Mouse (Mus musculus) gastrocnemius, postnatal 10 days (tissue): ENCODE results near the gene Itpkc. TPM values are rescaled to one million over a fixed set of nuclear protein-coding genes. Genes with fewer than 3 reads are reported as not detected.

Experiments
- DNase-seq: peaks from one replicate; pipeline ENCODE4 v3.0.0; 2021; ENCODE audit warnings: mixed read lengths
- total RNA-seq, 2 experiments: library from RNA; stranded (reverse); gene quantifications; 2 replicates each; pipeline ENCODE4 v1.2.3; 2021

The Itpkc gene
- total RNA-seq, 2 experiments from 2014 or later = 4.3 to 6.3 TPM

DNA sequence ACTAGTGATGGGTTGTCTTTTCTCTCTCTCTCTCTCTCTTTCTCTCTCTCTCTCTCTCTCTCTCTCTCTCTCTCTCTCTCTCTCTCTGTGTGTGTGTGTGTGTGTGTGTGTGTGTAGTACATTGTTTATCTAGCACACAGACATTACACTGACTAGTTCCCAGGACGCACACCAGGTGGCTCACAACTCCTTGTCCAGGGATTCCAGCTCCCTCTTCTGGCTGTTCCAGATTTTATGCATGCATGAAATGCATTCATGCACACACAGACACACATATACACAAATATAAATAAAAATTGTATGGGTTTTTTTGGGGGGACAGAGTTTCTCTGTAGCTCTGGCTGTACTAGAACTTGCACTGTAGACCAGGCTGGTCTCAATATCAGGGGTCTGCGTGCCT, 9.1 kb upstream of the Itpkc start:
- no peak for DNase-seq

DNA sequence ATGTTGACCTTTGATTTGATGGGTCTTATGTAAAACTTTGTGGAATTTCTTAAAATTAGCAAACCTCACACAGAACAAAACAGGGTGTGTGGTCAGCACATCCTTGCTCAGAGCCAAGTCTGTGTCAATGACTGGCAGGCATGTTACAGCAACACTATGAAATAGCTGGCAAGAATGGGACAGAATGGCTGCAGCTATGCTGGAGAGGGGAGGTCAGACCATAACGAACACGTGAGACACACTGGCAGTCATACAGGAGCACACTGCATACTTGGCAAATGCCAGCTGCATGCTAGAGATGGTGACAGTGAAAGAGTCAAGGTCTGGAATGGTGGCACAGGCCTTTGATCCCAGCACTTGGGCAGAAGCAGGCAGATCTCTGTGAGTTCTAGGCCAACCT, 7.3 kb upstream of the Itpkc start:
- no peak for DNase-seq

DNA sequence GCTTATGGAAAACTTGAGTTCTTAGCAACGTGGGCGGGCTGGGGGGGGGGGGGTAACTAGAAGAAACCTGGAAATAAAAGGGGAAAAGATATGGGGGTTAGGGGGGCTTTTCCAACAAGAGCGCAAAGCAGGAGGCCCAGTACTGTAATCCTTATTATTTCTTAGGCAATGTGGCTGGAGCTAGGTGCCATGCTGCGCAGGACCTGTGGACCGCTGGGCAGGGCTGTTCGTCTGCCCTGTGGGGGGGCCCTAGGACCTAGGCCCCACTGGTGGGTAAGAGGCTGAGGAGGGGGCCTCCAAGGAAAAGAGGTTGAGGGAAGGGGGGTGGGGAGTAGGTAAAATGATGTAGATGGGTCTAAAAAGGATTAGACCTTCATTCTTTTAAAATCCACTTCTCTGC, 4.8 kb upstream of the Itpkc start:
- no peak for DNase-seq

DNA sequence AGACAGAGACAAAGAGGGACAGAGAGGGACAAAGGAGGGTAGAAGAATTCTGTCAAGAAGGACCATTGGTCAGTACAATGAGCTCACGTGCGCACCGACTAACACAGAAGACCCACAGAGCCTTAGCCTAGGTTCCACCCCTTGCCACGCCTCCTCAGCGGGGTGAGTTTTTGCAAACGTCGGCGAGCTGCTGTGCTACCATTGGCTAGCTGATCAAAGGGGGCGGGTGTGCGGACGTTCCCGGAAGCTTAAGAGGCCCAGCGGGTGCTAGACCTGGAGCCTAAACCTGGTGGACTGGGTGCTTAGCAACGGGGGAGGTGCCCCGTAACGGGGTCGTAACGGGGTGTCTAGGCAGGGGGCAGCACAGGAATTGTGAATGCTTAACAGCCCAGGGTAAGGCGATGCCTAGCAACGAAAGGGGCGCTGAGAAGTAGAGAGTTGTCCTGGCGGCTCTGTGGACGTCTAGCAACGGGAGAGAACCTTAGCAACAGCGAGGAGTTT, 4.4 kb upstream of the Itpkc start, which contains the start of gene Coq8b:
Gene Coq8b, plus strand, starts transcription at position 243 of the 501 bp plus-strand sequence.
- DNase-seq = peak; percentile 86

DNA sequence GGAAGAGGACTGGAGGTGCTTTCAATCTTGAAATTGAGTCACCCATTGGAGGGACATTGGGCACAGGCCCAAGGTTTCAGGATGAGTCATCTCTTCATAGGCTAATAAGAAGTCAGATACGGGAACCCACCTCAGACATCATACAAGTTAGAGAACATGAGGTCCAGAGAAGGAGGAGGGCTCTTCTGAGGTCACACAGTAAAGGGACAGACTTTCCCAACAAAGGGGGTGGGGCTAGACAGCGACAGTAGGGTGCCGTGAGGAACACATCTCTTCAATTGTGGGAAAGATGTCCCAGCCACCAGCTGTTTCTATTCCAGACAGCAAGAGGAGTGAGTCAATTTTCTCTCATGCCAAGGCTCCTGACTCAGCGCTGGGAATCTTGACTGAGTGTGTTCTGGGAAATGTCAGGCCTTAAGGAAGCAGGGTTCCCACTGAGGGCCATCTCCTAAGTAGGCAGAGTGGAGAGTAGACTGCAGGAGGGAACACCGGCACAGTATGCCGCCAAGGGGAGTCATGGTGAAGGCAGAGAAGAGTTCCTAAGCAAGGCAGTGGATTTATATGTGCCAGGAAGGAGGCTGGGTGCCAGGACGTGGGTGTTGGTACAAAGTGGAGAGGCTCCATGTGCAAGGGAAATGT, 3.4 kb upstream of the Itpkc start:
- no peak for DNase-seq

- DNase-seq = no peak
Observed at GRCm38 (mm10) chr7:27230781-27231180, 2.3 kb upstream of the Itpkc start.

- DNase-seq = no peak
Observed at GRCm38 (mm10) chr7:27228865-27229264, 404 bp upstream of the Itpkc start.

- DNase-seq = no peak
Observed at GRCm38 (mm10) chr7:27227676-27228075, 785 bp downstream of the Itpkc start.

DNA sequence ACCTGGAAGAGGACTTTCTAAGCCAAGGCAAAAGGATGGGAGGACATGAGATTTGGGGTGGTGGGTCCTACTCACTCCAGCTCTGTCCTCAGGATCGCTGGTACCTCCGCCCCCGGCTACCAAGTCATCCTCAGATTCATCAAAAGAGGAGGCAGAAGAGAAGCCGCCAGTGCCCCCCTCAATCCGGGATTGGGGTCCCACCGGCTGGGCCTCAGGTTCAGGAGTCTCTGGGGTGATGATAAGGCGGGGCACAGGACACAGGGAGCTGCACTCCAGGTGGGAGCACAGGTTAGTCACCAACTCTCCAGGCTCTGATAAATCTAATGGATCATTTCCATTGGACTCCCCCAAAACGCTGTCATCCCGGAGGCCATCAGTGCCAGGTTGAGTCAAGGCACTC, 1.2 kb downstream of the Itpkc start:
- DNase-seq = no peak

- DNase-seq = peak; percentile 46
Observed at GRCm38 (mm10) chr7:27224877-27225575, 3.4 kb downstream of the Itpkc start.

- no peak for DNase-seq
Observed at GRCm38 (mm10) chr7:27222538-27222937, 5.9 kb downstream of the Itpkc start.

GRCm38 (mm10) chr7:27221939-27222338, 6.5 kb downstream of the Itpkc start:
- no peak for DNase-seq

GRCm38 (mm10) chr7:27219937-27220336, 8.5 kb downstream of the Itpkc start:
- DNase-seq = no peak

DNA sequence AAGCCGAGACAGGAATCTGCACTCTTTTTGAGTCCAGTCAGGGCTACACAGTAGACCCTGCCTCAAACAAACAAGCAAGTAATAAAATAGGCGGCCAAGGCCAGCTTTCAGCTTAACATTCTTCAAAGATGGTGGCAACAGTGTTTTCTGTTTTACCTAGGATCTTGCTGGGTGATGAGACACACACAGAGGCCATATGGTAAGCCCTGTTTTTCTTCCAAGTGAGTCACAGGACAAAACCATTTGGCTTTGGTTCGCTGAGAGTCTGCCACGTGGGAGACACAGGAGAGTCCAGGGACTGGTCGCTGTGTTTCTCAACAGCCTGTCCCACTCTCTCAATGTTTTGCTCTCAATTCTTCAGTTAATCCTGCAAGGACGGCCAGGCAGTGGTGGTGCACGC, 9.9 kb downstream of the Itpkc start:
- no peak for DNase-seq

GRCm38 (mm10) chr7:27212626-27213025, 15.8 kb downstream of the Itpkc start:
- no peak for DNase-seq

- no peak for DNase-seq
Observed at GRCm38 (mm10) chr7:27203730-27204449, 24.6 kb downstream of the Itpkc start.

GRCm38 (mm10) chr7:27198779-27199178, 29.7 kb downstream of the Itpkc start:
- no peak for DNase-seq

DNA sequence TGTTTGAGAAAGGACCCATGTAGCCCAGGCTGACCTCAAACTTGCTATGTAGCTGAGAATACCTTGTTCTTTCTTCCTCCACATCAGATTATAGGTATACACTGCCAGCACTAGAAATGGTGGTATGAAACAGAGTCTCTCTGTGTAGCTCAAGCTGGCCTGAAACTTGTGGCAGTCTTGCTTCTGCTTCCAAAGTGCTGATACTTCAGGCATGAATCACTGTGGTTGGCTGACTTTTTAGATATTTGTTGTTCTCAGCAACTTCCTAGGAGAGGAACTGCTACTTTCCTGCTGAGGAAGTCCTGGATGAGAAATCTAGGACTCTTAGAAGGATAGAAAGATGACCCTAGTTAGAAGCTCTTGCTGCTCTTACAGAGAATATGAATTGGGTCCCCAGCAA, 30.1 kb downstream of the Itpkc start:
- DNase-seq = no peak

DNA sequence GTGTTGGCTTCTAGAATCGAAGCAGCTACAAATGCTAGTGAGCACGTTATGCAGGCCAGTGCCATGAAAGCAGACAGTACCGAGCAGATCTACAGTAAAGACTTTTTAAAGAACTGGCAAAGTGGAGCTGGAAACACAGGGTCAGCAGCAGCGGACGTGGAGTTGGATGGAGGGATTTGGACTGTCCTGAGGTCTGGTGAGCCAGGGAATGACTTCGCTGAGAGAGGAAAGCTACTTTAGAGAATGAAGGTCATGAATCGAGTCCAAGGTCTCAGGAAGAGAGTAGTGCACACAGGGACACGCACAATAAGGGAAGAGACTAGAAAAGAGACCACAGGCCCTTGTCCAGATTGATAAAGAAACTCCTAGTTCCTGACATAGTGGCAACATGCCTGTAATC, 30.8 kb downstream of the Itpkc start:
- DNase-seq = no peak

DNA sequence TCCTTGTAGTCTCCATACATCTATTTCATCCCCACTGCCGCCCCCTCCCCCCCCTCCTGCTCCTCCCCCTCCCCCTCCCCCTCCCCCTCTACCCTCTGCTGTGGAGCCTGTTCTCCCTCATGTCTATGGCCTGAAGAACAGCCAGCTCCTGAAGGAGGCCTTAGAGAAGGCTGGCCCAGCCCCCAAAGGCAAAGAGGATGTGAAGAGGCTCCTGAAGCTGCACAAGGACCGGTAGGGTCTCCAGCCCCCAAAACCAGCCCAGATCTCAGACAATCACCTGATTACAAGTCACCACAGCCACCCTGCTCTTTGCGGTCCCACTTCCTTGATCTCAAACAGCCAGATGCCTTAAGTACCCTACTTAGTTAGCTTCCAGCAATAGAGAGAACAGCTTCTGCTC, 31.3 kb downstream of the Itpkc start:
- DNase-seq = no peak

GRCm38 (mm10) chr7:27195681-27196611, 32.5 kb downstream of the Itpkc start, which contains the start of the genes BC024978 and Snrpa:
BC024978 (plus strand) TSS chr7:27195781.
Snrpa (minus strand) TSS chr7:27196271.
- DNase-seq = peak; percentile 89

DNA sequence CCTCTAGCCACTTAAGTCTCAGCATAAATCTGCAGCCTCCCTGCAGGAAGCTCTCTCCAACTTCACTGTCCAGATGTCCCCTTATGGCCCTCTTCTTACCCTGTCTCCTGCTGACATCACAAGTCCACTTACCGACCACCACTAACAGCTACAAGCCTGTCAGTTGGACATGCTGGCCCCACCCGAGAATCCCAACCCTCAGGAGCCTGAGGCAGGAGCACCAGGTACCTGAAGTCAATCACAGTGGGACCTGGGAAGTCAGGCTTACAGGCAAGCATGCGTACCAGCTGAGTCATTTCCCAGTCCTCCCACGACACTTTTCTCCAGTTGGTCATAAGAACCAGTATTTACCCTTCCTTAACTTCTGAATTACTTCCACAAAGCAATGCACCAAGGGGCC, 34.7 kb downstream of the Itpkc start:
- no peak for DNase-seq
